Mouse (Mus musculus): Measurements from ENCODE around the gene Gpr137b. TPM values are rescaled to one million over a fixed set of nuclear protein-coding genes. Genes with fewer than 3 reads are reported as not detected.

The Gpr137b gene
- polyA plus RNA-seq (2012; rRNA removed), result 1.8 and 2.2 TPM in 2 replicates

GRCm38 (mm10) chr13:13393228-13394095, at the start of gene Gpr137b:
Gene Gpr137b, minus strand, starts transcription at chr13:13394014.

GRCm38 (mm10) chr13:13437460-13438015, 43.7 kb upstream of the Gpr137b start, which contains the start of gene Nid1:
Gene Nid1, plus strand, starts transcription at chr13:13437551.

Other genes starting within 250 kb of the Gpr137b start
- gene Prl2c5, start 211.3 kb downstream of the Gpr137b start, polyA plus RNA-seq (2012; rRNA removed), result not detected in 2 replicates
- gene Nid1, start 43.5 kb upstream of the Gpr137b start, polyA plus RNA-seq (2012; rRNA removed), result 26.9 and 32.7 TPM in 2 replicates
- gene Lyst, start 196.4 kb upstream of the Gpr137b start, polyA plus RNA-seq (2012; rRNA removed), result 3.2 and 8.1 TPM in 2 replicates

Data from liver, embryonic 18 days (tissue).